Mouse (Mus musculus) hindbrain, embryonic 14.5 days (tissue): ENCODE measurements around the gene Nfib. TPM values are rescaled to one million over a fixed set of nuclear protein-coding genes. Genes with fewer than 3 reads are reported as not detected.

Experiments used
- ATAC-seq: fragments of 200-750 bp; cut with Nextera tagmentation; 2 replicates; pipeline ENCODE4 v1.8.0; 2017; ENCODE audit warnings: moderate number of reproducible peaks, mild to moderate bottlenecking, moderate TSS enrichment, moderate library complexity; ENCODE audit not compliant: low FRiP score
- DNase-seq: peaks from one replicate; pipeline ENCODE4 v3.0.0-alpha.2; 2015; ENCODE audit warnings: low spot score
- H3K27ac ChIP-seq: fragments of 300-500 bp; sonication (generic); 2 replicates; pipeline ENCODE4 v1.5.1; 2014; ENCODE audit warnings: mild to moderate bottlenecking, moderate library complexity
- H3K27me3 ChIP-seq: fragments of 300-500 bp; sonication (generic); 2 replicates; pipeline ENCODE4 v1.6.1; 2014; ENCODE audit warnings: mild to moderate bottlenecking, low read length, mixed read lengths; ENCODE audit not compliant: control insufficient read depth, insufficient read depth
- H3K36me3 ChIP-seq: fragments of 300-500 bp; sonication (generic); replicated peaks from 2 replicates; pipeline ENCODE4 v1.6.1; 2014; ENCODE audit not compliant: control insufficient read depth, insufficient read depth
- H3K4me1 ChIP-seq: fragments of 300-500 bp; sonication (generic); replicated peaks from 2 replicates; pipeline ENCODE4 v1.6.1; 2014; ENCODE audit warnings: antibody characterized with exemption, low read length, mixed read lengths; ENCODE audit not compliant: control insufficient read depth, insufficient read depth
- H3K4me2 ChIP-seq: fragments of 300-500 bp; sonication (generic); replicated peaks from 2 replicates; pipeline ENCODE4 v1.6.1; 2014; ENCODE audit warnings: mild to moderate bottlenecking, moderate library complexity
- H3K4me3 ChIP-seq: fragments of 300-500 bp; sonication (generic); replicated peaks from 2 replicates; pipeline ENCODE4 v1.5.1; 2014; ENCODE audit warnings: mild to moderate bottlenecking, low read length
- H3K9ac ChIP-seq: fragments of 300-500 bp; sonication (generic); 2 replicates; pipeline ENCODE4 v1.6.1; 2014
- H3K9me3 ChIP-seq: fragments of 300-500 bp; sonication (generic); 2 replicates; pipeline ENCODE4 v1.6.1; 2016; ENCODE audit warnings: low read length; ENCODE audit not compliant: control insufficient read depth
- WGBS: fragments of 180-500 bp; shearing (Covaris S2); extraction: QIAGEN DNeasy Blood & Tissue Kit; methylation state at CpG from one replicate; pipeline ENCODE4 v1.1.7; 2014; 5-methylcytosine and 5-hydroxymethylcytosine counted together
- polyA plus RNA-seq: library from polyadenylated mRNA; unstranded; fragments of >200 nt; fragmentation: Nextera tagmentation; extraction: Ambion mirVana; gene quantifications from 2 replicates; pipeline ENCODE4 v1.2.1, GENCODE M21; 2014

Gene Nfib
- polyA plus RNA-seq, 1 experiment from 2014 or later = 90.8 TPM

- 96% methylated on average over 2 of the region's 2 CpGs for WGBS
- no peak overlapping the region for H3K9ac ChIP-seq
- ATAC-seq = no peak
- H3K4me2 ChIP-seq = no peak overlapping the region
- H3K36me3 ChIP-seq = no peaks in the 10 kb centered on the region
- DNase-seq = no peak
- H3K4me3 ChIP-seq = no peak overlapping the region
- no peaks in the 10 kb centered on the region for H3K27me3 ChIP-seq
- H3K4me1 ChIP-seq = no peaks in the 10 kb centered on the region
- H3K9me3 ChIP-seq = no peaks in the 10 kb centered on the region
- no peak overlapping the region for H3K27ac ChIP-seq
Observed at GRCm38 (mm10) chr4:82558816-82559215, 146.7 kb downstream of the Nfib start.

GRCm38 (mm10) chr4:82555673-82556171 lies 149.8 kb downstream of the Nfib start:
- Histone ChIP-seq H3K4me2 (no peak overlapping the region), H3K4me3 (no peak overlapping the region), H3K4me1 (no peaks in the 10 kb centered on the region), H3K27me3 (no peaks in the 10 kb centered on the region), H3K9me3 (no peaks in the 10 kb centered on the region), H3K27ac (peak overlapping the region; percentile 46; the same call in 1 of the 2 replicates), H3K36me3 (no peaks in the 10 kb centered on the region), H3K9ac (no peak overlapping the region)
- no peak; the same call in 1 of the 2 replicates for ATAC-seq
- 64% methylated on average over 16 of the region's 16 CpGs for WGBS
- DNase-seq = no peak

GRCm38 (mm10) chr4:82553658-82554057 lies 151.9 kb downstream of the Nfib start:
- Histone ChIP-seq H3K27ac (no peak overlapping the region), H3K27me3 (no peaks in the 10 kb centered on the region), H3K4me3 (no peak overlapping the region), H3K9ac (no peak overlapping the region), H3K4me2 (no peak overlapping the region), H3K9me3 (no peaks in the 10 kb centered on the region), H3K4me1 (no peaks in the 10 kb centered on the region), H3K36me3 (no peaks in the 10 kb centered on the region)
- DNase-seq = no peak
- ATAC-seq = no peak
- 68% methylated on average over 3 of the region's 3 CpGs for WGBS

GRCm38 (mm10) chr4:82552238-82552637 lies 153.3 kb downstream of the Nfib start:
- Histone ChIP-seq H3K4me3 (no peak overlapping the region), H3K4me2 (no peak overlapping the region), H3K4me1 (no peaks in the 10 kb centered on the region), H3K27me3 (no peaks in the 10 kb centered on the region), H3K9me3 (no peaks in the 10 kb centered on the region), H3K9ac (no peak overlapping the region), H3K27ac (no peak overlapping the region), H3K36me3 (no peaks in the 10 kb centered on the region)
- no peak for DNase-seq
- ATAC-seq = no peak
- WGBS = 67% methylated on average over 7 of the region's 7 CpGs

GRCm38 (mm10) chr4:82549762-82550380 lies 155.7 kb downstream of the Nfib start:
- Histone ChIP-seq H3K27me3 (no peaks in the 10 kb centered on the region; the same call in 1 of the 2 replicates), H3K4me2 (no peak overlapping the region), H3K27ac (no peak overlapping the region), H3K4me1 (no peaks in the 10 kb centered on the region), H3K4me3 (no peak overlapping the region), H3K9me3 (no peaks in the 10 kb centered on the region), H3K9ac (no peak overlapping the region), H3K36me3 (no peaks in the 10 kb centered on the region)
- ATAC-seq (no peak; the same call in 1 of the 2 replicates), DNase-seq (no peak)
- 84% methylated on average over 10 of the region's 10 CpGs for WGBS

DNA sequence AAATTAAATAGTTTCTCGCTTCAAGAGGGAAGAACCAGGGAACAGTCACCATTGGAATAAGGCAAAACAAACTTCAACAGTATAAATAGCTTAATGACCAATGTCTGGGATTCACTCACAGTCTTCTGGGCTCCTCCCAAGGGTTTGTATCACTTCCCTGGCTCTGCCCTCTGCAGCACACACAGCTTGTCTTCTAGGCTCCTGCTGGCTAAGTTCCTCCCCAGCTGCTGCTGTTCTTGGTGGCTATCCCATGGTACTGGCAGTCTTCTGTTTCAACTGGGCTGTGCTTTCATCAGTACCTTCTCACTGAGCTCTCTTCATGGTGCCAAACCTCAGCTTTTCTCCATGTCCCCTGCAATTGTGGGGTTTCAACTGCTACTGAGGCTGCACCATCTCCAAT lies 157.3 kb downstream of the Nfib start:
- no peak for DNase-seq
- no peak for ATAC-seq
- no peaks in the 10 kb centered on the region for H3K9me3 ChIP-seq
- no peak overlapping the region for H3K9ac ChIP-seq
- H3K27me3 ChIP-seq = no peaks in the 10 kb centered on the region; the same call in 1 of the 2 replicates
- no peaks in the 10 kb centered on the region for H3K36me3 ChIP-seq
- 79% methylated on average over 1 of the region's 1 CpGs for WGBS
- no peak overlapping the region for H3K4me3 ChIP-seq
- H3K4me1 ChIP-seq = no peaks in the 10 kb centered on the region
- H3K27ac ChIP-seq = no peak overlapping the region
- no peak overlapping the region for H3K4me2 ChIP-seq

GRCm38 (mm10) chr4:82543936-82544335 lies 161.6 kb downstream of the Nfib start:
- no peaks in the 10 kb centered on the region for H3K9me3 ChIP-seq
- no peak for DNase-seq
- no peak overlapping the region for H3K4me2 ChIP-seq
- no peak overlapping the region for H3K4me3 ChIP-seq
- no peak overlapping the region for H3K27ac ChIP-seq
- H3K27me3 ChIP-seq = peaks cover 5% of the 10 kb centered on the region; the same call in 1 of the 2 replicates
- no peaks in the 10 kb centered on the region for H3K36me3 ChIP-seq
- ATAC-seq = no peak
- 57% methylated on average over 3 of the region's 3 CpGs for WGBS
- peaks cover 4% of the 10 kb centered on the region; the same call in 1 of the 2 replicates for H3K4me1 ChIP-seq
- H3K9ac ChIP-seq = no peak overlapping the region

DNA sequence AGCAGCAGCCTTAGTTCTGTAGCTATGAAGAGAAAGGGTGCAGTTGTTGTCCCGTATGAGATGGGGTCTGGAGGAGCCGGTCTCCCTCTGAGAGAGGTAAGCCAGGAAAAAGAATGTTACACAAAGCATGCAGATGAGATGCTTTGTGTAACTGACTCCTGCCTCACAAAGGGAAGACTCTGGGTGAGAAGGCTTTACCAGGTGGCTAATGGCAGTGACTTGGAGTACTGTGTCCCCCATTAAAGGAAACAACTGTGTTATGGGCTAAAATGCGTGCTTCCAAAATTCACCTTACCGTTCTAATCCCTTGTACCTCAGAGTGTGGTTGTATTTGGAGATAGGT lies 162.2 kb downstream of the Nfib start:
- ATAC-seq = no peak
- H3K4me2 ChIP-seq = no peak overlapping the region
- WGBS = 32% methylated on average over 4 of the region's 4 CpGs

GRCm38 (mm10) chr4:82542656-82543397 lies 162.7 kb downstream of the Nfib start:
- WGBS = 60% methylated on average over 10 of the region's 10 CpGs
- DNase-seq (no peak), ATAC-seq (no peak)
- Histone ChIP-seq H3K9me3 (no peaks in the 10 kb centered on the region), H3K4me3 (no peak overlapping the region), H3K4me1 (peaks cover 4% of the 10 kb centered on the region; the same call in 1 of the 2 replicates), H3K27ac (no peak overlapping the region), H3K36me3 (no peaks in the 10 kb centered on the region), H3K27me3 (peaks cover 5% of the 10 kb centered on the region; the same call in 1 of the 2 replicates), H3K4me2 (no peak overlapping the region), H3K9ac (no peak overlapping the region)

More for the DNA sequence above, 162.2 kb downstream of the Nfib start:
- Histone ChIP-seq H3K9ac (no peak overlapping the region), H3K4me3 (no peak overlapping the region), H3K27me3 (peaks cover 5% of the 10 kb centered on the region; the same call in 1 of the 2 replicates), H3K36me3 (no peaks in the 10 kb centered on the region), H3K27ac (no peak overlapping the region), H3K4me1 (peaks cover 4% of the 10 kb centered on the region; the same call in 1 of the 2 replicates), H3K9me3 (no peaks in the 10 kb centered on the region)
- DNase-seq = no peak
